Mouse (Mus musculus): ENCODE measurements around the gene Serpina1f. TPM values are rescaled to one million over a fixed set of nuclear protein-coding genes. Genes with fewer than 3 reads are reported as not detected.
"Not testable (repeated sequence)": the region's sequence is repeated elsewhere in the genome, so short reads cannot be mapped to it uniquely, and the experiment has no call there.

Serpina1f gene
- polyA plus RNA-seq (2015; fragmentation: Nextera tagmentation; extraction: Ambion mirVana): not detected in 2 replicates

DNA sequence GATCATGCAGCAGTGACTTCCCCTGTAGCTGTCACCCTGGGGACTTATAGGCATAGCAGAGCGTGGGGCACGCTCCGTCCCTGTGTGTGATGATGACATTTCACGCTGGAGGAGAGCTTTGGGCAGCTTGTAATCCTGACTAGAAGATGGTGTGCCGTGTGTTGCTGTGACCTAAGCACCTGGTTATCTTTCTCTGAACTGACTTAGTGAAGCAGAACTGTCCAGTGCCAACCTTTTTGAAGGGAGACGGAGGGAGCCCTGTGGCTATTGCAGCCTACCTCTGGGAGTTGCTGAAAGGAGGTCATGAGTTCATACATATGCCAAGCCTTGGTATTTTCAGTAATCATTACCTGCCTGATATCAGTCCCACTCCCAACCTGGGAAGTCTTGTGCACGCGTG, at the start of gene Serpina1f:
Serpina1f (minus strand) TSS at position 101 of the 400 bp plus-strand sequence.
- DNase-seq (ENCODE audit: low spot score): no peak

DNA sequence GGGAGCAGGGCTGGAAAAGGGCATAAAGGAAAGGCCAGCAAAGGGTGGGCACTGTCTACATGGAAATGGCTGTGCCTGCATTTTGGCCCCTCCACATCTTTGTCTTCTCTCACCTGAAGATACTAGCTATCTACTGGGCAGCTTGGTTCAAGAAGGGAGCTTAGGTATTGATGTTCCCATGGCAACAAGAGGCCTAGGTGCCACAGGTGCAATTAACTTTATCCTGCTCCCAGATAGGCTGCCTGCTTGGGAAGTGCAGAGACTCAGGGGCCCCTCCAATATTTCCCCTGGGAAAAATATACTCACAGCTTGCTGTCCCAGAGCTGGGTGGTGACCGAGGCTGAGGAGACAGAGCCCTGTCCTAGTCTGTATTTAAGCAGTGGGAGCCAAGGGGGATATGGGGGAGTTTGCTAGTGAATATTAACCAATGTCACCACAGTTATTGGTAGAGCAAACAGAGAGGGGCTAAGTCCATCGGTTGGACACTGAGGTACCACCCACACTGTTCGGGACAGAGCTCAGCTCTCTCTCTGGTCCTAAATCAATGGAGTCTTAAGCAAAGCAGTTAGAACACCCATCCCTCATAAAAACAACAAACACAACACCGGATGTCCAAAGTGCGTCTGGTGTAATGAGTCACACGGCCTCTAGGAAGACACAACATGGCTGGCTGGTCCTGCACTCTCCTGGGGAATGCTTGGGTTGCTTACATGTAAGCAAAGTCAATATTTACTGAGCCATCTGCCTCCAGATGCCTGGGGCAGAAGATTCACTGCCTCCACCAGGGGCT, 42.7 kb upstream of the Serpina1f start:
- not testable (repeated sequence) for DNase-seq (ENCODE audit: low spot score)

DNA sequence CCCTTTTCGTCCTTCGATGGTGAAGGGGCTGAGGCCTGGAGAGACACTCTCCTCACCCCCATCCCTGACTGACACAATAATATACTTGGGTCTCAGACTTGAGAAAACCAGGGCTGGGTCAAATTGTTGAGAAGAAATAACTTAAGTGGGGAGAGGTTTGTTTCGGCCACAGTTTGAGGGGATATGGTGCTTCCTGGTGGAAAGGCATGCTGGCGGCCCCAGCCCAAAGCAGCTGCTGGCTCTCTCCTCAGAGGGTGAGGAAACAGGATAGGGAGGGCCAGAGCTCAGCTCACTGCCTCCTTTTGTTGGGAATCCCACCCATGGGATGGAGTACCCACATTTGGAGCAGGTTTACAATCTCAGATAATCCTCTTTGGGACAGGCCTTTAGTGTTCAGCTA, 40.2 kb upstream of the Serpina1f start:
- not testable (repeated sequence) for DNase-seq (ENCODE audit: low spot score)

DNA sequence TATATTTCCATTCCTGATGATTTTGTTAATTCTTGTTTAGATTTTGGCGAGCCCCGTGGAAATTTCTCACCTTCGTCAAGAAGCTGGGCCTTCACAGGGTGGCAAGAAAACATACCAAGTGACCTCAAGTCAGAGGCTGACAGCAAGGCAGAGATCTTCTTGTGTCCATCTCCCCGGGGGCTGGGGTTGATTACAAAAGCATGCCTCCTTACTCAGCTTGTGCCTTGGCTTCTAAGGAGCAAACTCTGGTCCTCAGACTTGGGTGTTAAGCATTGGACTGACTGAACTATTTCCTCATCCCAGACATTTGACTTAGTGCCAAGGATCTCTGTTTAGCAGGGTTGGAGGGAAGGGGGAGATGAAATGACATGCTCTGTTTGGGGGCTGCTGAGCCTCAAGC, 39.8 kb upstream of the Serpina1f start:
- not testable (repeated sequence) for DNase-seq (ENCODE audit: low spot score)

DNA sequence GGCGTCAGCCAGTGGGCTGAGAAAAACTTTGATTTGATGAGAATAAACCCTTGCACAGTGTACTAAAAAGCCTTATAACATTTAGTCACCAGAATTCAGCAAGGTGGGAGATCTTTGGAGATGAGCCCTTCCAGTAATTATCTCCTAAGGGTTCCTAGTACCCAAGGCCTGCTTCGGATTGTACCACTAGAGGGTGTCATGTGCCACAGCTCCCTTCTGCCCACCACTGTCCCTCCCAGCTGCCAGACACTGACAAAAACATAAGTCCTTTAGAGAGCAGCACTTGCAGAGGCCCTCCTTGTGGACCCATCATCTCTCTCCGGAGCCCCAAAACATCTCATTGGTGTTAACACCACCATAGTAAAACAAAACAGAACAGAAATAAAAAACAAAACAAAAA, 16.2 kb upstream of the Serpina1f start:
- DNase-seq (ENCODE audit: low spot score): no peak

DNA sequence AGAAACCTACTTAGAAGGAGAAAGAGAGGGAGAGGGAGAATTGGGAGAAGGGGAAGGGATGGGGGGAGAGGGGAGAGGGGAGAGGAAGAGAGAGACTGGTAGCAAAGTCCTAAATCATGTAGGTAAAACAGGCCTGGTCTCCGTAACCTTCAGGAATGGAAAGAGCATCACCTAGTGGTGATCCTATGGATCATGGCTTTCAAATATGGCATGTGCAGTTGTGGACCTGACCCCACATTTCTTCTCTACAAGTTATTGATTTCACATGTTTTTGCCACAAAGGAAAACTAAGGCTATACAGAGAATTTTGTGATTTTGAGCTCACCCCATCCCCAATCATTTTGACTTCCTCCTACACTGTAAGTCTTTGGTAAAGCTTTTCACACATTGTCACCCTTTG, 15.1 kb upstream of the Serpina1f start:
- DNase-seq (ENCODE audit: low spot score): no peak

DNA sequence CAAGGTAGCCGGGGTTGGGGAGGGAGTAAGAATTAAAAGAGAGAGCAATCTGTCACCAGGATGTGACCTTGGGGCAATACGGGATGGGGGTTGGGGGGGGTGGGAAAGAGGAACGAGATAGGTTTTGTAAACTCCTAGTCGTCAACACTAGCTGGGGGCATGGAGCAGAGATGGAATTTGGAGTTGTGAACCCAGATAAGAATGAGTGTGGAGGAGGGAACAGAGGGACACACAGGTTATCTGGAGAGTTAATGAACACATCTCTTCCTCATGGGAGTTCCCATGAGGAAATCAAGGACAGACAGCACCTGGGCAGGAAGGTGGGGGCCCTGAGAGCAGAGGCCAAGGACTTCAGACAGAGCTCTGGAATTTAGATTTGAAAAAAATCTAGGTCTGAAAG, 10.8 kb upstream of the Serpina1f start:
- DNase-seq (ENCODE audit: low spot score): no peak

DNA sequence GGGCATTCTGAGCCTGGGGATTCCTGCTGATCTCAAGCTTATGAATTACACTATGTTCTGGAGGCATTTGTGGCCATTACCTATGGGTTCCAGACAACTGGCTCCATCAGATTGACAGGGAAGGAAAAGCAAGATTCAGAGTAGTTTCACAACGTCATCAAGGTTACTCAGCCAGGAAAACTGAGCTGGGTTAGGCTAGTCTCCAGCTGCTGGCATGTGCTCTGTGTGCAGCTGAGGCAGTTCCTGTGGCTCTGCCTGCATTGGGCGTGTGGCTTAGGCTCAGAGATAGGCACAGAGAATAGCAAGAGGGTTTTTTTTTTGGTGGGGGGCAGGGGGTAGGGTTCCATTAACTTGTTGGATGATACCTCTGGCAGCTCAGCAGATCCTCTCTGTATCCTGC, 10.2 kb upstream of the Serpina1f start:
- DNase-seq (ENCODE audit: low spot score): no peak

DNA sequence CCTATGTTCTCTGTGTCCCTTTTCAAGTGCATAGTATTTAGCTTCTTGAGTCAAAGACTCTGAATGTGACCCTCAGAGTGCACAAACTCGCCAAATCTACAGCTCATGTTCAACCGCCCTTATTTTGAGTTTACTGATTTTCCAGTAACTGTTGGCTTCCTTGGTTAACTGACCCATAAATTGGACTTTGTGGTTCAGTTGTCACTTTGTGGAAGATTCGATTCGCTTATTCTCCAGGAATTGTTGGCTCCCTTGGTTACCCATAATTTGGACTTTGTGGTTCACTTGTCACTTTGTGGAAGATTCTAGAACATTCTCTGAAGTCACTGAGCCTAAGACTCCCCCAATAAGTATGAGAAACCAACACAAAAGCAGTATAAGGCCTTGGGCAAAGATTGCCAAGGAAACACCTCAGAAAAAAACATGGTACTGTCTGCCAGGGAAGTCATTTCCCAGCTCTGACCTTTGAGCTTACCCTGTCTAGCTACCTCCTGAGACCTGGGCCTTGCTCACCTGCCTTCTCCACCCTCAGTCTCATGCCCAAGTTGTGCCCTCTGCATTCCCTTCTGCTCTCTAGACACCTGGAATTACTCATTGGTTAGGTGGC, 4.9 kb upstream of the Serpina1f start:
- DNase-seq (ENCODE audit: low spot score): no peak

DNA sequence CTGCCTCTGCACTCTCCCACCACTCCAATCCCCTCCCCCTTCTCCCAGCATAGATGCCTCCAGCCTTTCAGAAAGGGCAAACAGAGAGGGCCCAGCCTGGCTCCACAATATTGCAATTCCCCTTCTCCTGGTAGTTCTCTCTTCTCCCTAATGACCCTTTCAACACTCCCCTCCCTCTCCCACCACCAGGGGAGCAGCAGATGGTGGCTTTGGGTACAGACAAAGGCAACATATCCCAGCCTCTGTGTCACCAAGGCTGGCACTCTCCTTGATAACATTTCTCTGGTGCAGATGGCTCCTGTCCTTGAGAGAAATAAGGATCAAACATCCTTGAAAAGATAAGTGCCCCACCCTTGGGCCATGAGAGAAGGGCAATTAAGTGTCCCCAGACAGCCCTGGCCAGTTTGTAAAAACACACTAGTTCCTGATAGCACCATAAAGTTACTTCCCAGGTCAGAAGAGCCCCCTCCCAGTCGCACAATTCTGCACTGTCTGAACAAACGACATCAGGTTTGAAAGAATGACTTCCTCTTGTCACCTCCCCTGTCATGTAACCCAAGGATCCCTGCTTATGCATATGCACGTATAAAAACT, 7.0 kb downstream of the Serpina1f start:
- no peak for DNase-seq (ENCODE audit: low spot score)

DNA sequence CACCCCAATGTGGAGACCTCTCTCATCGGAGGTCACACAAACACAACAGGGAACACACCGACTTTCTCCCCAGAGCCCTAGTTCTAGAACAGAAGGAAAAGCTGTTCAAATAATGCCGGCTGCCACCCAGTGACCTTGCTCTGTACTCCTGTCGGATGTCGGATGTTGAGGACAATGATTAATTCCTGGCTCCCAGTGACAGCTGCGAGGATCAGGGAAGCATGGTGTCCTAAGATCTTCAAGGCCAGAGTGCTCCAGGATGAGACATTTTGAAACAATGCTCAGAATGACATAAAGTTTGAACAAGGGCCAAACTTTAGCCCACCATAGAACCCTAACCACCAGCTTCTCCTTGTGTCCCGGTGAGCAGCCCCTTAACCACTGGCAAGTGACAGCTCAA, 8.3 kb downstream of the Serpina1f start:
- no peak for DNase-seq (ENCODE audit: low spot score)

DNA sequence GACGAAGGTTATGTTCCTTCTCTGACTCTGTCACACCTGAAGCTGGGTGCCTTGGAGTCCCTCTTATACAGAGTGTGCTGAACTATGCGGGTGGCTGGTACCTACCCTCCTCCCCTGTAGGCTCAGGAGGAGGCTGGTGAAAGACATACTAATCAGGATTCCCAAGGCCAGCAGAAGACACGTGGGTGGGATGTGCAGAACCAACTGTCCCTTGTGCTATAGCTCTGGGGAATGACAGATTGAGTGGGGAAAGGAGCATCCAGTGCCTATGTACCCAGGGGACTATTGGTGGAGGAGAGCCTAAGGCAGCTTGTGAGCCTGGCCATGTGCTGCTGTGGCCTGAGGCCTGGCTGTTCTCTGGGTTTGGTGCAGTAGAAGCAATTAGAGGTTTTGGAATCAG, 9.3 kb downstream of the Serpina1f start:
- DNase-seq (ENCODE audit: low spot score): no peak

DNA sequence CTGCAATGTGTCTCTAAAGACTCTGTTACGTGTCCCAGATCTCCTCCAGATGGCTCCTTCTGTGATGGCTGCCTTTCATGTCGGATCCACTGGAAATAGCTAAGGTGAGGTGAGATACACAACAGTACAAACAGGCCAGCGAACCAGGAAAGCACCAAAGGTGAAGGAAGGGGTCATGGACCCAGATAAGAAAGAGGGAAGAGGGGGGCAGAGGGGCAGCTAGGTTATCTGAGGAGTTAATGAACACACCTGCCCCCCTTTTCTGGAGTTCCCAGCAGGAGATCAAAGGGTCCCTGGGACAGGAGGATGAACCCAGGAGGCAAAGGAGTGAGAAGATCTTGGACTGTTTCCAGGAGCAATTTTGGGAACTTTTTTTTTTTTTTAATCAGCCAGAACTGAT, 9.9 kb downstream of the Serpina1f start:
- no peak for DNase-seq (ENCODE audit: low spot score)

DNA sequence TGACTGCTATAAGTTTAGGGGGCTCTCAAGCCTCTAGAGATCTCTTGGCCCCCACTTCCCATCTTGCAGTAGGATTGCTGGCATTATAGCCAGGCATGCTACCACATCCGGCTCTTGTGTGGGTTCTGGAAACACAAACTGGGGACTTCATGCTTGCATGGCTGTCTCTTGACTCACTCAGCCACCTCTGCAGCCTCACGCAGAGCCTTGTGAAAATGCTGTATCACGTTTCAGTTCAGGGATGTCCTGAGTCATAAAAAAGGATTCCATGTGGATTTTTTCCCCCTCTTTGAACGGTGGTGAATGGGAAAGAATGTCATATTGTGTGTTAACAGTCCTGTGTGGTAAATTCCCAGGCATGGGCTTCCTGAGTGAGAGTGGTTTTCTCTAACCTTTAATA, 11.6 kb downstream of the Serpina1f start:
- DNase-seq (ENCODE audit: low spot score): no peak

DNA sequence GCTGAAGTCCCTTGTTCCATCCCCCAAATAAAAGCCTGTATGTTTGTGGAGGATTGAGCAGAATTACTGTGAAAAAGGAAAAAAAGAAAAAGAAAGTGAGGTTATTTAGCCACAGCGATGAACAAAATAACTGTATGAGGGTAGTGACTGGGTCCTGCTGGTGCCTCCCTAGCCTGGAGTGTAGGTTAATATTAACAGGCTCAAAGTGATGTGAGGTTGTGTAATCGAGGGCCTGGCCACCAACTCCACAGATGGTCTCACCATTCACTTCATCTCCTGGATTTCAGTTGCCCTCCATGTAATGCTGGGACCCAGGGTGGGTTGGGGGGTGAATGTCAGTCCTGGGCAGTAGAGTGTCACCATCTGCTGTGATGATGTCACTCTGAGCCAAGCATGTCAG, 13.6 kb downstream of the Serpina1f start:
- no peak for DNase-seq (ENCODE audit: low spot score)

DNA sequence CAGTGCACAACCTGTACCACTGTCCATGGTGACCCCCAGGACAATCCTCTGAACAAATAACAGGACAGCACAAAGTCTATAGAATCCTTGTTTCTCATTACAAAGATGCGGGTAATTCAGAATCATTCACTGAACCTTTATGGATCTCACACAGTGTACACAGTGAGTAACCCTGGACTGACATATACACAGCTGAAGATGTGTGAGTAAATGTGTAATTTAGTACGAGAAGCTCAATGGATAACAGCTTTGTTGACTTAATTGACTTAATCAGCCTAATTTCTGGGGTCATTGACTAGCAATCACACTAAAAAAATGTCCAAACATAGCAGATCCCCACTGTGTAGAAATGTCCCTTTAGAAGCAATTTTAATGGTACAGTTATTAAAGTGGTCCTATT, 14.2 kb downstream of the Serpina1f start:
- no peak for DNase-seq (ENCODE audit: low spot score)

DNA sequence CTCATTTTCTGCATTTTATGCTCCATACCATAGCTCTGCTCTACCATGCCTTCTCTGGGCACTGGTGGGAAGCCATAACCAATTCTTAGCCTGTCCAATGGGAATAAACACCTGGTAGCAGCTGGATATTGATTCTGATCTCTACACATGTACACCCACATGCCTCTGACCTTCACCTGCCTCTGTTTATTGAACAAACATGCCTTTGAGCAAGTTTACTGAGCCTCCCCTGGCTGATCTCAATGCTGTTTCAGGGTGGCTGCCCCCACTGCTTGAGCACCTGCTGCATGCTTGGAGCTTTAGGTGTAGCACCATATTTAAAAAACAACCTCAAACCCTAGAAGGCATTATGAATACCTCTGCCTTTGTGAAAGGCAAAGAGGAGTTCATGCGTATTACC, 15.5 kb downstream of the Serpina1f start:
- DNase-seq (ENCODE audit: low spot score): not testable (repeated sequence)

DNA sequence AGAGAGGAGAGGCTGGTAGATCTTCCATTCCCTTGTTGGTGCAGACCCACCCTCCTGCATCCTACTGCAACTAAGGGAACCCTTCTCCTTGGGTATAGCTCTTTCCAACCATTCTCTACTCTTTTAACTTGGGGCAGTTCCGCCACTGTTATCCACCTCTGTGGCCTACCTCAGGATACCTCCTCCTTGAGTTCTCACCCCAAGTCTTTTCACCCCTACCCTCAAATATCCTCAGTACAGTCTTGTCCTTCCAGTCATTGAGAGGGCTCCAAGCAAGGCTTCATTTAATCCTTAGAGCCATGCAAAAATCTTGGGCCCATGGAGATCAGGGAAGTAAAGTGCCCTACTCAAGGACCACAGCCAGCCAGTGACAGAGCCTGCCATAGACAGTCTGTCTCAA, 19.3 kb downstream of the Serpina1f start, which contains the start of gene Serpina16:
Serpina16 (minus strand) TSS at position 101 of the 400 bp plus-strand sequence.
- DNase-seq (ENCODE audit: low spot score): no peak

DNA sequence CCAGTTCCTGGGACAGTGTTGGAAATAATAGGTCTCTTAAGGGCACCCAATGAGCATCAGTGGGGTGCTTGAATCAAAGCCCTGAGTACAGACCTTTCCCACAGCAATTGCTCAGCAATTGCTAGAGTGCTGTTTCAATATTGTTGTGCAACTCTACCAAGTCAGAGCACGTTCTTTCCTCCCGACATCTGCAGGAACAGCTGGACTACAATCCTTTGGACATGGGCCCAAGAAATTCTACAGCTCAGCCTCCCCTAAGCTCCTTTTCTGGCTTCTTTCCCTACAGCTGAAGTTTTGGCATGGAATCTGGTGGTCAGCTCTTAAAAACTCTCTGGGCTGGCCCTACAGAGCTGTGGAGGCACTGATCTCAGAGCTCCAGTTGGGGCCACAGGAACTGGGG, 22.1 kb downstream of the Serpina1f start:
- no peak for DNase-seq (ENCODE audit: low spot score)

DNA sequence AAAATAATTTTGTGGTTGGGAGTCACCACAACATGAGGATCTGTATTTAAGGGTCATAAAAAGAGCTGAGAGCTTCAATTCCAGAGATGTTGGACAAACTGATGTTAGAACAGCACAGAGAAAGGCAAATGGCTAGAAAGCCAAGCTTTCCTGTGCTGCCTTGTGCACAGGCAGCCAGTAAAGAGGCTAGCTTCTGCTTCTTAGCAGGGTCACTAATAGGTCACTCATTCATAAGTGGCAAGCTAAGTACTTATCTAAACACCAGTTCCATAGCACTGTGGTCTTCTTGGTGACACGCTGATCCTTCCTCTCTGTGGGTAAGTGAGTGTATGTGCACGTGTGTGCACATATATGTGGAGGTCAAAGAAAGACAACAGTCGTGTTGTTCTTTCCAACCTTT, 23.8 kb downstream of the Serpina1f start:
- no peak for DNase-seq (ENCODE audit: low spot score)

DNA sequence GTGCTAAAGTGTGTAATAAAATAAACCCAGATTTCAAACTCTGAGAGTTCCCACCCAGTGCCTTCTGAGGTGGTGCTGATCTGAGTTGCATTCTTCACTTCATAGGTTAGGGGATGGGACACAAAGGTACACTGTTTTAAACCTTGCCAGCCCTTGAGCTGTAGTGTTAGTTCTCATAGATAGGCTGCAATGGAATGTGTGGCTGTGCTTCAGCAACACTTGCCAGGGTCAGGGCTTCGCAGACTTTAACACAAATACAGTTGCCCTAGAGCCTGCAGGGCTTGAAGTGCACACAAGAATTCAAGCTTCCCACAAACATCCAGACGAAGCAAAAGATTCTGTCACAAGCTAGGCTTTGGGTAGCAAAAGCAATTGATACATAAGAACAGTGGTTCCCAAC, 24.4 kb downstream of the Serpina1f start:
- no peak for DNase-seq (ENCODE audit: low spot score)

DNA sequence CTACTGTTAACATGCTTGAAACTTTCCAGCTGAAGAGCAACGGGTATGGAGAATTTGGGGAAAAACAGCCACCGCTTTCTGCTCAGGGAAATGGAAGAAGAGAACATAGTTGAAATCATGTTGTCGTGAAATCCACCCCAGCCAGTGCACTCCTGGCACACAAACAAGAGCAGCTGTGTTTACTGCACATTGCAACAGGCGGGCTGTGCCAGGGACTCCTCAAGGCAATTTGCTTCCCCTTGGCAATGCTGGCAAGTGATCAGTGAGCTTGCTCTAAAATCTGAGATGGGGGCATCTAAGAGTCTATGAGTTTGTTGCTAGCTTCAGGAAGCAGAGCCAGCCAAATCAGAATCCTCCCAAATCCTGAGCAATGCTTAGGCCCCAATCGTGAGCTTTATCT, 25.0 kb downstream of the Serpina1f start:
- DNase-seq (ENCODE audit: low spot score): no peak

DNA sequence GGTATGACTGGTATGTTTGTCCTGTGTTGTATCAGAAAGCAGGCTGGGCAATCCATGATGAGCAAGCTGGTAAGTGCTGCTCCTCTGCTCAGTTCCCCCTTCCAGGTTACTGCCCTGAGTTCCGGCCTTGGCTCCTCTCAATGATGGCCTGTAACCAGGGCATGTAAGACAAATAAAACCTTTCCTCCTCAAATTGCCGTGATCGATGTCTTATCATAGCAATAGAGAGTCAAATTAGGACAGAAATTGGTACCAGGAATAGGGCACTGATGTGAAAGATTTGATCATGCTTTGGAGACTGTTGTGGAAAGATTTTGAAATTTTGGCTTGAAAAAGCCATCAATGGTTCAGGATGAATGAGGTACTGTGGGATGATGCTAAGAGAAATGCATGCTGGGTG, 30.0 kb downstream of the Serpina1f start:
- no peak for DNase-seq (ENCODE audit: low spot score)
